Mouse (Mus musculus) intestine, embryonic 16.5 days (tissue): ENCODE data around the gene Slc13a3. TPM values are rescaled to one million over a fixed set of nuclear protein-coding genes. Genes with fewer than 3 reads are reported as not detected.

Source experiments
- ATAC-seq: fragments of 200-750 bp; cut with Nextera tagmentation; 2 replicates; pipeline ENCODE4 v1.8.0; 2017; ENCODE audit warnings: moderate TSS enrichment, moderate library complexity
- H3K27ac ChIP-seq: fragments of 300-500 bp; sonication (generic); 2 replicates; pipeline ENCODE4 v1.5.1; 2014; ENCODE audit warnings: mild to moderate bottlenecking, low read length
- H3K27me3 ChIP-seq: fragments of 300-500 bp; sonication (generic); replicated peaks from 2 replicates; pipeline ENCODE4 v1.6.1; 2014; ENCODE audit warnings: low read length, control low read depth, mixed read lengths; ENCODE audit not compliant: control insufficient read depth, insufficient read depth
- H3K36me3 ChIP-seq: fragments of 300-500 bp; sonication (generic); 2 replicates; pipeline ENCODE4 v1.6.1; 2014; ENCODE audit warnings: low read length, control low read depth; ENCODE audit not compliant: control insufficient read depth, insufficient read depth
- H3K4me1 ChIP-seq: fragments of 300-500 bp; sonication (generic); 2 replicates; pipeline ENCODE4 v1.6.1; 2014; ENCODE audit warnings: low read length, control low read depth, mixed read lengths; ENCODE audit not compliant: control insufficient read depth, insufficient read depth
- H3K4me2 ChIP-seq: fragments of 300-500 bp; sonication (generic); 2 replicates; pipeline ENCODE4 v1.6.1; 2014; ENCODE audit warnings: low read depth, low read length, control low read depth
- H3K4me3 ChIP-seq: fragments of 300-500 bp; sonication (generic); 2 replicates; pipeline ENCODE4 v1.5.1; 2014; ENCODE audit warnings: mild to moderate bottlenecking, low read length
- H3K9ac ChIP-seq: fragments of 300-500 bp; sonication (generic); 2 replicates; pipeline ENCODE4 v1.6.1; 2014; ENCODE audit warnings: low read depth, low read length
- H3K9me3 ChIP-seq: fragments of 300-500 bp; sonication (generic); 2 replicates; pipeline ENCODE4 v1.6.1; 2016; ENCODE audit warnings: low read length, control low read depth; ENCODE audit not compliant: control insufficient read depth
- WGBS: fragments of 180-500 bp; shearing (Covaris S2); extraction: QIAGEN DNeasy Blood & Tissue Kit; methylation state at CpG from one replicate; pipeline ENCODE4 v1.1.7; 2014; 5-methylcytosine and 5-hydroxymethylcytosine counted together
- polyA plus RNA-seq: library from polyadenylated mRNA; unstranded; fragments of >200 nt; fragmentation: Nextera tagmentation; extraction: Ambion mirVana; gene quantifications from 2 replicates; pipeline ENCODE4 v1.2.1, GENCODE M21; 2015

The Slc13a3 gene
- polyA plus RNA-seq, 1 experiment from 2014 or later = 0.56 TPM

DNA sequence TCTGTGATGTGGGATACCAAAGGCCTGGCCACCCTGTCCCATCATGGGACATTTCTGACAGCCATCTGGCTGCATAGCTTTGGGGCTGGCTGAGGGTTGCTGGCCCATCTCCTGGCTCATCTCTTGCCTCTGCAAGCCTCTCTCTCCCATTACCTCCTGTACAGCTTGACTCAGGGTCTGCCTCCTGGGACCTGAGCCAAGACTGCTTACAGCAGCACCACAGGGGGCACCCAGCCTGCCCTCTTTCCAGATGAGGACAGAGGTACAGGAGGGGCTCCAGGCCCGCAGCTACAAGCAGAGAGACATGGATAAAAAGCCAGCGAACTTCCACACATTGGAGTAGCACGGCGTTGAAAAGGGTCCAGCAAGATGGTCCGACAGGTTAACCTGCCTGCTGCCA lies 13.4 kb upstream of the Slc13a3 start:
- no peaks in the 10 kb centered on the region for H3K9me3 ChIP-seq
- H3K4me3 ChIP-seq = no peak overlapping the region
- H3K9ac ChIP-seq = no peak overlapping the region
- H3K27ac ChIP-seq = no peak overlapping the region
- H3K4me2 ChIP-seq = no peak overlapping the region
- H3K36me3 ChIP-seq = 0 out of 2 replicates have a peak, but pooled peaks cover 7% of the 10 kb centered on the region
- ATAC-seq = no peak
- WGBS = 80% methylated on average over 5 of the region's 5 CpGs
- H3K27me3 ChIP-seq = no peaks in the 10 kb centered on the region
- no peaks in the 10 kb centered on the region for H3K4me1 ChIP-seq

DNA sequence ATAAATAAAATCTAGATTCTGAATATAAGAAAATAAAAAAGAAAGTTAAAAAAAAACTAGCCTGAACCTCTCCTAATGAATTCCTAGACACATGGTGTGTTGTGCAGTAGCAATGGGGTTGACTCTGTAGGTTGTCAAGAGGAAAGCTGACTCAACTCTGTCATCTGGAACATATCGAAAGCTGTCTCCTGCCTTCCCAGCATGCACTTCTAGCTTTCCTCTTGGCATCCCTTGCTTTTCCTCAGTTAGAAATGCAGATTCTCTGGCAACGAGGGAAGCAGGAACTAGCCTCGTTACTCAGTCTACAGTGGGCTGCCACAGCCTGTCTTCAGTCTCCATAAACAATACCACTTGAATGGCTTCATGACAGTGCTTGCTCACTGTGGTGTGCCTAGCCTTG lies 12.8 kb upstream of the Slc13a3 start:
- H3K4me2 ChIP-seq = no peak overlapping the region
- H3K27ac ChIP-seq = no peak overlapping the region
- WGBS = 77% methylated on average over 3 of the region's 3 CpGs
- H3K4me1 ChIP-seq = no peaks in the 10 kb centered on the region
- no peak overlapping the region for H3K4me3 ChIP-seq
- H3K9ac ChIP-seq = no peak overlapping the region
- H3K9me3 ChIP-seq = no peaks in the 10 kb centered on the region
- H3K36me3 ChIP-seq = 0 out of 2 replicates have a peak, but pooled peaks cover 7% of the 10 kb centered on the region
- no peak for ATAC-seq
- no peaks in the 10 kb centered on the region for H3K27me3 ChIP-seq

DNA sequence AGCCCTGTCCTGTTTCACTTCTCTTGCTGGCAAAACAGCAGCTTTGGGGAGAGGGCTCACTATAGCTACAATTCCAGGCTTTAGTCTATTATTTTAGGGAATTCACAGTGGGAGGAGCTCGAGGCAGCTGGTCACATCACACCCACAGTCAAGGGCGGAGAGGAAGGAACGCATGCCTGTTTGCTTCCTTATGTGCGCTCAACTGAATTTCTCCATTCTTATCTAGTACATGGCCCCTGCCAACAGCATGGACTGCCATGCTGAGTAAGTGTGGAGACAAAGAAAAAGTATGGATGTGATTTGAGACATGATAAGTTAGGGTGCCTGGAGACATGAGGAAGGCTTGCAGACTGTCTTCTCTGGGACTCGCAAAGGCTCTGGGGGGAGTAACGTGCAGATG lies 11.1 kb upstream of the Slc13a3 start:
- 55% methylated on average over 6 of the region's 6 CpGs for WGBS

DNA sequence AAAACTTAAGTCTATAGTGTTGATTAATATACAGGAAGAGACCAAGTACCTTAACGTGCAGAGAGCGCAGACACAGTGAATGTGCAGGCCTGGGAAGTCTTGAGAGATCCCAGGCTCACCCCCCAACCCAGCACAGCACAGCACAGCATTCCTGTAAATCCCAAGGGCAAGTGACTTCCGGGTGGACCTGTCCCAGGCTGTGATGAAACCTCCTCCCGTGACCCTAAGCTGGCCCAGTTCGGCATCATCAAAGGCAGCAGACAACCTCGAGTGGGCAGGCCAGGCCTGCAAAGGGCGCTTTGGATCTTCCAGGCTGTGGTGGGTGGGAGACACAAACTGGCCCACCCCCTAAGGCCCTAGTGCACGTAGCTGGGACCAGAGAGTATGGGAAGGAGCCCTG lies 9.0 kb upstream of the Slc13a3 start:
- no peaks in the 10 kb centered on the region for H3K9me3 ChIP-seq
- H3K4me1 ChIP-seq = no peaks in the 10 kb centered on the region
- no peak overlapping the region for H3K4me3 ChIP-seq
- H3K4me2 ChIP-seq = no peak overlapping the region
- H3K27me3 ChIP-seq = no peaks in the 10 kb centered on the region
- H3K9ac ChIP-seq = no peak overlapping the region
- no peak overlapping the region for H3K27ac ChIP-seq
- ATAC-seq = no peak
- H3K36me3 ChIP-seq = no peaks in the 10 kb centered on the region
- WGBS = 48% methylated on average over 8 of the region's 8 CpGs

More for the DNA sequence above, 11.1 kb upstream of the Slc13a3 start:
- no peaks in the 10 kb centered on the region for H3K36me3 ChIP-seq
- no peak for ATAC-seq
- no peaks in the 10 kb centered on the region for H3K27me3 ChIP-seq
- no peak overlapping the region for H3K4me3 ChIP-seq
- no peak overlapping the region for H3K27ac ChIP-seq
- H3K9me3 ChIP-seq = no peaks in the 10 kb centered on the region
- H3K9ac ChIP-seq = no peak overlapping the region
- no peak overlapping the region for H3K4me2 ChIP-seq
- H3K4me1 ChIP-seq = no peaks in the 10 kb centered on the region

DNA sequence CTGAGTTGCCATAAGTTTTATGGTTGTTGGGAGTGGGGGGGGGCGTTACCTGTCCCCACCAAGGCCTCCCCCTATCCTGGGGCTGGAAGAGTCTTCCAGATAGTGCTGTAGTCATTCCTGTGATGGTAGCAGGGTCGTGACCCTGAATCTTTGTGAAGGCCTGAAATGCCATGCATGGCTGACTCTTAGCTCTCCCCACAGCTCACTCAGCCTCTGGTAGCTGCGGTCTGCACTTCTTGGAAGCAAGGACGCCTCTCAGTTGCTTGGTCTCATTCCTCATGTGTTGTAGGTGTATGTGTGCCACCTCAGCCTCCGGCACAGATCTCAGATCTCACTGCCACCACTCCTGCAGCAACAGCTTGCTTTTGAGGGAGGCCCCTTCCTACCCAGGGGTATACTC lies 2.8 kb upstream of the Slc13a3 start:
- Histone ChIP-seq H3K4me2 (no peak overlapping the region), H3K9ac (no peak overlapping the region), H3K36me3 (no peaks in the 10 kb centered on the region), H3K27ac (no peak overlapping the region), H3K9me3 (no peaks in the 10 kb centered on the region), H3K4me1 (no peaks in the 10 kb centered on the region), H3K4me3 (no peak overlapping the region), H3K27me3 (peaks cover 15% of the 10 kb centered on the region)
- no peak for ATAC-seq
- 61% methylated on average over 5 of the region's 5 CpGs for WGBS

GRCm38 (mm10) chr2:165475412-165475811 lies 2.4 kb upstream of the Slc13a3 start:
- H3K27me3 ChIP-seq = peaks cover 15% of the 10 kb centered on the region
- WGBS = 81% methylated on average over 7 of the region's 7 CpGs
- no peak overlapping the region for H3K27ac ChIP-seq
- ATAC-seq = no peak
- H3K4me1 ChIP-seq = no peaks in the 10 kb centered on the region
- H3K4me2 ChIP-seq = no peak overlapping the region
- H3K9ac ChIP-seq = no peak overlapping the region
- H3K36me3 ChIP-seq = no peaks in the 10 kb centered on the region
- no peak overlapping the region for H3K4me3 ChIP-seq
- H3K9me3 ChIP-seq = no peaks in the 10 kb centered on the region

- Histone ChIP-seq H3K9me3 (no peaks in the 10 kb centered on the region), H3K36me3 (no peaks in the 10 kb centered on the region), H3K4me1 (no peaks in the 10 kb centered on the region), H3K4me2 (no peak overlapping the region), H3K27ac (no peak overlapping the region), H3K9ac (no peak overlapping the region), H3K4me3 (no peak overlapping the region), H3K27me3 (peaks cover 15% of the 10 kb centered on the region)
- 71% methylated on average over 11 of the region's 11 CpGs for WGBS
- no peak for ATAC-seq
Observed at GRCm38 (mm10) chr2:165471943-165472342, 1.1 kb downstream of the Slc13a3 start.

GRCm38 (mm10) chr2:165470167-165470566 lies 2.9 kb downstream of the Slc13a3 start:
- H3K9me3 ChIP-seq = no peaks in the 10 kb centered on the region
- H3K36me3 ChIP-seq = no peaks in the 10 kb centered on the region
- H3K9ac ChIP-seq = no peak overlapping the region
- H3K4me2 ChIP-seq = no peak overlapping the region
- no peak for ATAC-seq
- peaks cover 15% of the 10 kb centered on the region for H3K27me3 ChIP-seq
- WGBS = 24% methylated on average over 5 of the region's 5 CpGs
- H3K4me1 ChIP-seq = no peaks in the 10 kb centered on the region
- no peak overlapping the region for H3K4me3 ChIP-seq
- no peak overlapping the region for H3K27ac ChIP-seq

DNA sequence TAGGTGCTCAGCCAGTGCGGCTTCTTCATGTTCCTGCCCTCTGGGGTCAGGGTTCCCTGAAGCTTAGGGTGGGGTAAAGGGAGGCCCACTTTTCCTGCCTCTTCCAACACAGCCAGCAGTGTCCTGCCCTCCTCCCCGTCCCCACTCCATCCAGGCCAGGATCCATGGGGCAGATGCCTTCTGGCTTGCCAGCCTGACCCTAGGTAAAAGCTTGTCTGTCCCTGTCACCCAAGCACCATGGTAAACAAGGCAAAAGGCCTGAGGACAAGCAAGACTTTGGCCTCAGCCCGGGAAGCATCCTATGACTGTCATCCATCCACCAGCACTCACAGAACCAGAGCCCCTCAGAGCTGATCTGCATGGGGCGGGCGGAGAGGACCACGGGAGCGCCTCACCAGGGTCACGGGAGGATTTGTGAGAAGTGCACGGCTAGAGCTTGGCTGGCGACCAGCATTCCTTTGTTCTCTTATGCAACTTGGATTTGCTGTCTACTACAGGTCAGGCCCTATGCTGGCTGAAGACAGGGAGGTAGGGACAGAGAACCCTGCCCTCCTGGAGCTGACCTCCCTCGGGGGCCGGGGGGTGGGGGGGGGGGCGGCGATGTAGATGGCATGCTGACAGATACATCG lies 5.1 kb downstream of the Slc13a3 start:
- WGBS = 50% methylated on average over 15 of the region's 15 CpGs
- no peaks in the 10 kb centered on the region for H3K4me1 ChIP-seq
- H3K9ac ChIP-seq = no peak overlapping the region; the same call in 1 of the 2 replicates
- H3K4me2 ChIP-seq = no peak overlapping the region
- peaks cover 11% of the 10 kb centered on the region for H3K27me3 ChIP-seq
- H3K36me3 ChIP-seq = no peaks in the 10 kb centered on the region
- ATAC-seq = no peak
- no peak overlapping the region for H3K4me3 ChIP-seq
- H3K9me3 ChIP-seq = no peaks in the 10 kb centered on the region
- no peak overlapping the region for H3K27ac ChIP-seq

- H3K9me3 ChIP-seq = no peaks in the 10 kb centered on the region
- H3K4me2 ChIP-seq = no peak overlapping the region
- no peak overlapping the region for H3K27ac ChIP-seq
- no peaks in the 10 kb centered on the region for H3K27me3 ChIP-seq
- H3K9ac ChIP-seq = no peak overlapping the region
- ATAC-seq = no peak
- no peaks in the 10 kb centered on the region for H3K4me1 ChIP-seq
- no peak overlapping the region for H3K4me3 ChIP-seq
- 18% methylated on average over 7 of the region's 7 CpGs for WGBS
- no peaks in the 10 kb centered on the region for H3K36me3 ChIP-seq
Observed at GRCm38 (mm10) chr2:165459663-165460062, 13.4 kb downstream of the Slc13a3 start.
